Mouse (Mus musculus) ES-E14 (cell line): Measurements from ENCODE around the gene Clip2. TPM values are rescaled to one million over a fixed set of nuclear protein-coding genes. Genes with fewer than 3 reads are reported as not detected.

Experiments used
- DNase-seq: peaks from one replicate; pipeline ENCODE4 v3.0.0-alpha.2; 2013; ENCODE audit warnings: low read depth, low spot score
- H3K27ac ChIP-seq: 2 replicates; pipeline ENCODE4 v1.5.1; 2012; ENCODE audit warnings: low read depth, mild to moderate bottlenecking, low read length, moderate library complexity, mixed read lengths; ENCODE audit not compliant: poor library complexity, insufficient read depth, severe bottlenecking
- H3K36me3 ChIP-seq: 2 replicates; pipeline ENCODE4 v1.6.1; 2012; ENCODE audit warnings: mild to moderate bottlenecking, low read length, moderate library complexity, mixed read lengths; ENCODE audit not compliant: control insufficient read depth, poor library complexity, insufficient read depth, severe bottlenecking
- H3K4me1 ChIP-seq, 2 experiments: fragments of 150-350 bp in 1 of 2; sonication (generic) in 1 of 2; 2 replicates each; pipeline ENCODE4 v1.6.1; 2012; ENCODE audit warnings: low read length in 2 of 2, mild to moderate bottlenecking in 1 of 2, mixed read lengths in 1 of 2; ENCODE audit not compliant: control insufficient read depth in 2 of 2, insufficient read depth in 2 of 2, poor library complexity in 1 of 2
- H3K4me3 ChIP-seq, 2 experiments: fragments of 150-350 bp in 1 of 2; sonication (generic) in 1 of 2; 2 replicates each; pipeline ENCODE4 v1.5.1; 2012; ENCODE audit warnings: low read length in 2 of 2, low read depth in 1 of 2, mild to moderate bottlenecking in 1 of 2, mixed read lengths in 1 of 2; ENCODE audit not compliant: insufficient read depth in 1 of 2, poor library complexity in 1 of 2, severe bottlenecking in 1 of 2
- H3K9ac ChIP-seq: 2 replicates; pipeline ENCODE4 v1.6.1; 2012; ENCODE audit warnings: low read depth, mild to moderate bottlenecking, low read length, mixed read lengths; ENCODE audit not compliant: poor library complexity, insufficient read depth, severe bottlenecking
- H3K9me3 ChIP-seq: fragments of 150-350 bp; sonication (generic); 2 replicates; pipeline ENCODE4 v1.6.1; 2012; ENCODE audit warnings: low read depth, mild to moderate bottlenecking, low read length; ENCODE audit not compliant: control insufficient read depth, insufficient read depth
- CHD2 ChIP-seq: IDR thresholded peaks from 2 replicates; pipeline ENCODE4 v1.6.1; 2014; ENCODE audit warnings: mild to moderate bottlenecking, low read depth, low read length, inconsistent platforms
- HCFC1 ChIP-seq: IDR thresholded peaks from 2 replicates; pipeline ENCODE4 v1.6.1; 2012; ENCODE audit warnings: low read length, inconsistent platforms, borderline replicate concordance; ENCODE audit not compliant: insufficient read depth
- MAFK ChIP-seq: IDR thresholded peaks from 2 replicates; pipeline ENCODE4 v1.6.1; 2014; ENCODE audit warnings: mild to moderate bottlenecking, low read depth, low read length, inconsistent platforms; ENCODE audit not compliant: insufficient read depth
- ZC3H11A ChIP-seq: IDR thresholded peaks from 2 replicates; pipeline ENCODE4 v1.6.1; 2012; ENCODE audit warnings: low read depth, mild to moderate bottlenecking, inconsistent platforms, low read length, borderline replicate concordance
- ZNF384 ChIP-seq: IDR thresholded peaks from 2 replicates; pipeline ENCODE4 v1.6.1; 2012; ENCODE audit warnings: low read depth, low read length, inconsistent platforms
- in situ Hi-C, 2 experiments: fragments of 600-800 bp; cut with MboI; formaldehyde crosslinking; loops; one replicate each; pipeline ENCODE4 v1.15.1; 2025; ENCODE audit warnings: low sequenced_read_pairs in 2 of 2, inconsistent platforms in 1 of 2; ENCODE audit not compliant: unreplicated experiment in 2 of 2
- total RNA-seq: library from RNA; depleted of rRNA; stranded (reverse); fragments of 300-350 nt; gene quantifications from 2 replicates; pipeline ENCODE4 v1.2.3, GENCODE M21; 2012; rRNA removed

Clip2 gene
- 7.9 and 10.5 TPM in 2 replicates for total RNA-seq

GRCm38 (mm10) chr5:134552110-134552972, at the start of gene Clip2:
TSS of gene Clip2 (minus strand) at chr5:134552434.
- no peak within 1 kb of the TSS for H3K27ac ChIP-seq
- H3K9me3 ChIP-seq, result no peaks in the 10 kb centered on the region
- H3K9ac ChIP-seq, result peak within 1 kb of the TSS; percentile 80
- peak; percentile 62 for DNase-seq
- no peaks in the 10 kb centered on the region for H3K36me3 ChIP-seq
- TF ChIP-seq HCFC1 (0 out of 2 replicates have a peak, but pooled peaks have one; percentile 21), MAFK (no peak), ZC3H11A (no peak)
- H3K4me1 ChIP-seq, result peaks cover 8 to 20% of the 10 kb centered on the region in 2 experiments; a peak in 3 of 4 replicates
- in situ Hi-C loops, result no loop called here
- H3K4me3 ChIP-seq, result peak within 1 kb of the TSS; percentile 77 to 90

- DNase-seq, result no peak
- Histone ChIP-seq H3K27ac (no peak overlapping the region), H3K9ac (no peak overlapping the region), H3K4me1 (0 out of 4 replicates have a peak, but pooled peaks cover 0 to 3% of the 10 kb centered on the region in 2 experiments), H3K4me3 (no peak overlapping the region), H3K36me3 (peaks cover 56% of the 10 kb centered on the region), H3K9me3 (no peaks in the 10 kb centered on the region)
- TF ChIP-seq MAFK (no peak), ZC3H11A (no peak), HCFC1 (no peak), ZNF384 (no peak), CHD2 (no peak)
- in situ Hi-C loops, result no loop called here
These were observed 45.5 kb upstream of the Clip2 start for GRCm38 (mm10) chr5:134597711-134598110.

GRCm38 (mm10) chr5:134593093-134593492, 40.9 kb upstream of the Clip2 start:
- no peak overlapping the region for H3K4me3 ChIP-seq
- peaks cover 83% of the 10 kb centered on the region for H3K36me3 ChIP-seq
- H3K27ac ChIP-seq, result no peak overlapping the region
- no peak overlapping the region for H3K9ac ChIP-seq
- TF ChIP-seq HCFC1 (no peak), CHD2 (no peak), MAFK (no peak)
- DNase-seq, result no peak
- H3K4me1 ChIP-seq, result peaks cover 0 to 9% of the 10 kb centered on the region in 2 experiments; a peak in 2 of 4 replicates
- no peaks in the 10 kb centered on the region for H3K9me3 ChIP-seq
- in situ Hi-C loops, result no loop called here

GRCm38 (mm10) chr5:134592026-134592581, 39.9 kb upstream of the Clip2 start:
- in situ Hi-C loops, result no loop called here
- no peak for DNase-seq
- TF ChIP-seq ZC3H11A, result no peak
- no peak for TF ChIP-seq ZNF384
- H3K9me3 ChIP-seq, result no peaks in the 10 kb centered on the region
- H3K4me3 ChIP-seq, result no peak overlapping the region
- no peak overlapping the region for H3K27ac ChIP-seq
- H3K36me3 ChIP-seq, result peaks cover 77% of the 10 kb centered on the region
- H3K9ac ChIP-seq, result no peak overlapping the region
- H3K4me1 ChIP-seq, result peaks cover 0 to 5% of the 10 kb centered on the region in 2 experiments; a peak in 2 of 4 replicates
